Mouse (Mus musculus) midbrain, embryonic 12.5 days (tissue): ENCODE data around the gene Scarb1. TPM values are rescaled to one million over a fixed set of nuclear protein-coding genes. Genes with fewer than 3 reads are reported as not detected.

ENCODE experiments used
- ATAC-seq: fragments of 200-750 bp; cut with Nextera tagmentation; 2 replicates; pipeline ENCODE4 v1.8.0; 2017; ENCODE audit warnings: low read depth, moderate TSS enrichment, moderate library complexity; ENCODE audit not compliant: low FRiP score
- H3K27ac ChIP-seq: fragments of 300-500 bp; sonication (generic); replicated peaks from 2 replicates; pipeline ENCODE4 v1.5.1; 2016; ENCODE audit warnings: mild to moderate bottlenecking
- H3K27me3 ChIP-seq: fragments of 300-500 bp; sonication (generic); 2 replicates; pipeline ENCODE4 v1.6.1; 2016; ENCODE audit warnings: mild to moderate bottlenecking
- H3K36me3 ChIP-seq: fragments of 300-500 bp; sonication (generic); 2 replicates; pipeline ENCODE4 v1.6.1; 2016
- H3K4me1 ChIP-seq: fragments of 300-500 bp; sonication (generic); 2 replicates; pipeline ENCODE4 v1.6.1; 2016
- H3K4me2 ChIP-seq: fragments of 300-500 bp; sonication (generic); replicated peaks from 2 replicates; pipeline ENCODE4 v1.6.1; 2016; ENCODE audit warnings: mild to moderate bottlenecking, moderate library complexity
- H3K4me3 ChIP-seq: fragments of 300-500 bp; sonication (generic); 2 replicates; pipeline ENCODE4 v1.5.1; 2016; ENCODE audit warnings: mild to moderate bottlenecking
- H3K9ac ChIP-seq: fragments of 300-500 bp; sonication (generic); replicated peaks from 2 replicates; pipeline ENCODE4 v1.6.1; 2016; ENCODE audit warnings: mild to moderate bottlenecking, moderate library complexity
- H3K9me3 ChIP-seq: fragments of 300-500 bp; sonication (generic); 2 replicates; pipeline ENCODE4 v1.6.1; 2016; ENCODE audit warnings: mild to moderate bottlenecking
- WGBS: fragments of 180-500 bp; shearing (Covaris S2); methylation state at CpG from one replicate; pipeline ENCODE4 v1.1.7; 2016; 5-methylcytosine and 5-hydroxymethylcytosine counted together
- polyA plus RNA-seq: library from polyadenylated mRNA; unstranded; fragments of >200 nt; fragmentation: Nextera tagmentation; extraction: Ambion mirVana; gene quantifications from 2 replicates; pipeline ENCODE4 v1.2.1, GENCODE M21; 2016

Gene Scarb1
- polyA plus RNA-seq, 1 experiment from 2014 or later, result 27.8 TPM

- no peaks in the 10 kb centered on the region for H3K9me3 ChIP-seq
- H3K36me3 ChIP-seq, result no peaks in the 10 kb centered on the region
- no peak overlapping the region for H3K4me3 ChIP-seq
- H3K4me2 ChIP-seq, result no peak overlapping the region
- no peak overlapping the region for H3K27ac ChIP-seq
- no peak overlapping the region for H3K9ac ChIP-seq
- no peak for ATAC-seq
- WGBS, result 94% methylated on average over 3 of the region's 3 CpGs
- no peaks in the 10 kb centered on the region for H3K4me1 ChIP-seq
- no peaks in the 10 kb centered on the region for H3K27me3 ChIP-seq
Measured at GRCm38 (mm10) chr5:125253448-125253847, 87.4 kb downstream of the Scarb1 start.

DNA sequence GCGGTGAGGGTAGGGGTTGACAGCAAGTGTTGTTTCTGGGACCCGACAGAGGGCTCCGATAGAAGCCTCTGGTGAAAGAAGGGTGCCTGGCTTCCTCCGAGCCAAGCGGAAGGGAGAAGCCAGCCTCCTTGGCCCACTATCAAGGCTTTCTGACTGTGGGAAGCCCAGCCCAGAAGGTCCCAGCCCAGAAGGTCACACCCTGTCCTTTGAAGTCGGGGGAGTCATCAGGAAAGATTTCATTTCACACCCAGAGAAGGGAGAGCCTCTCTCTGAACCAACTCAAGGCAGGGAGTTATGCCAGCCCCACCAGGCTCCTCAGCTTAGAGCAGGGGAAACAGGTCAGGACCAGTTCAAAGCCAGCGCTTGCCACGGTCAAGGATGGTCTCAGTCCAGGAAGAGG, 88.2 kb downstream of the Scarb1 start:
- Histone ChIP-seq H3K4me3 (no peak overlapping the region), H3K27ac (no peak overlapping the region), H3K4me1 (no peaks in the 10 kb centered on the region), H3K9ac (no peak overlapping the region), H3K4me2 (no peak overlapping the region), H3K36me3 (no peaks in the 10 kb centered on the region), H3K9me3 (no peaks in the 10 kb centered on the region), H3K27me3 (no peaks in the 10 kb centered on the region)
- 85% methylated on average over 8 of the region's 8 CpGs for WGBS
- no peak for ATAC-seq

- no peak for ATAC-seq
- peaks cover 4% of the 10 kb centered on the region; the same call in 1 of the 2 replicates for H3K4me1 ChIP-seq
- WGBS, result 61% methylated on average over 15 of the region's 15 CpGs
- H3K4me3 ChIP-seq, result no peak overlapping the region
- H3K27ac ChIP-seq, result no peak overlapping the region
- H3K27me3 ChIP-seq, result no peaks in the 10 kb centered on the region
- no peak overlapping the region for H3K9ac ChIP-seq
- H3K4me2 ChIP-seq, result no peak overlapping the region
- no peaks in the 10 kb centered on the region for H3K9me3 ChIP-seq
- no peaks in the 10 kb centered on the region for H3K36me3 ChIP-seq
Measured at GRCm38 (mm10) chr5:125251885-125252615, 88.8 kb downstream of the Scarb1 start.

- ATAC-seq, result no peak
- Histone ChIP-seq H3K27me3 (no peaks in the 10 kb centered on the region), H3K4me1 (peaks cover 26% of the 10 kb centered on the region), H3K27ac (peak overlapping the region; percentile 12; the same call in 1 of the 2 replicates), H3K9ac (no peak overlapping the region), H3K9me3 (no peaks in the 10 kb centered on the region), H3K36me3 (no peaks in the 10 kb centered on the region), H3K4me2 (no peak overlapping the region), H3K4me3 (no peak overlapping the region)
- WGBS, result 60% methylated on average over 6 of the region's 6 CpGs
Measured at GRCm38 (mm10) chr5:125249187-125249586, 91.7 kb downstream of the Scarb1 start.

GRCm38 (mm10) chr5:125246711-125247110, 94.2 kb downstream of the Scarb1 start:
- Histone ChIP-seq H3K9ac (no peak overlapping the region), H3K4me1 (peaks cover 39% of the 10 kb centered on the region), H3K4me2 (no peak overlapping the region), H3K27ac (no peak overlapping the region), H3K9me3 (no peaks in the 10 kb centered on the region), H3K4me3 (no peak overlapping the region), H3K27me3 (no peaks in the 10 kb centered on the region), H3K36me3 (no peaks in the 10 kb centered on the region)
- ATAC-seq, result no peak
- WGBS, result 92% methylated on average over 4 of the region's 4 CpGs

- Histone ChIP-seq H3K4me1 (peaks cover 45% of the 10 kb centered on the region), H3K27me3 (no peaks in the 10 kb centered on the region), H3K9ac (peak overlapping the region; percentile 50), H3K36me3 (no peaks in the 10 kb centered on the region), H3K9me3 (no peaks in the 10 kb centered on the region), H3K27ac (peak overlapping the region; percentile 94), H3K4me3 (peak overlapping the region; percentile 27), H3K4me2 (peak overlapping the region; percentile 53)
- ATAC-seq, result peak; percentile 79
- 1% methylated on average over 27 of the region's 27 CpGs for WGBS
Measured at GRCm38 (mm10) chr5:125245534-125246151, 95.3 kb downstream of the Scarb1 start.

DNA sequence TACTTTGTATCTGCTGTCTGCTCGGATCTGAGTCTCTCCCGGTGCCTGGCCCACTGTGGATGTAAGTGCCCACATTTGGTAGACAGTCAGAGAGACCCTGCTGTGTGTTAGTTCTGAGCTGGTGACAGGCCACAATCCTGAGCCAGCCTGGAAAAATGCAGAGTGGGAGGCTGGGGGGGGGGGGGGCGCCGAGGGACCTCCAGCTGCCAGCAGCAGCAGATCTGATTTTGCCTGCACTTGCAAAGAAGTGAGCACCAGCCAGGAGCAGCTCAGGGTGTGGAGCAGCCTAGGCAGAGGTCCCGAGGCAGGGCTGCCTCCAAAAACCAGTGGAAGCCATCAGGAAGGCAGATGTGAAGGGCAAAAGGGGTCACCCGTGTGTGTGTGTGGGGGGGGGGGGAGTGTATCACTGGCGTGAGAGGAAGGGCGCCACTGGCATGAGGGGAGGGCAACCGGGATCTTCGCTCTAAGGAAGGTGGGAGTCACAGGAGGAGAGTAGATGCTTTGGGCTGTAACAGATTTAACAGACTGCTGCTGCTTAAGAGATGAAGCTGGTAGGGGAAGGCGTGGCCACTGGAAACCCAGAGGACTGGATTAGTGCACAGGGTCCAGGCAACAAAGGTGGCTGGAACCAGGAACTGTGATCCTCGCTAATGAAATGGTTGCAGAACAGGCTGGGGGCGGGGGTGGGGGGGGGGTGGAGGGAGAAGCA, 95.9 kb downstream of the Scarb1 start:
- 3% methylated on average over 13 of the region's 13 CpGs for WGBS
- Histone ChIP-seq H3K27ac (peak overlapping the region; percentile 94), H3K27me3 (no peaks in the 10 kb centered on the region), H3K4me1 (peaks cover 50% of the 10 kb centered on the region), H3K4me2 (peak overlapping the region; percentile 53), H3K4me3 (peak overlapping the region; percentile 27), H3K36me3 (no peaks in the 10 kb centered on the region), H3K9ac (peak overlapping the region; percentile 50), H3K9me3 (no peaks in the 10 kb centered on the region)
- peak; percentile 21 for ATAC-seq

DNA sequence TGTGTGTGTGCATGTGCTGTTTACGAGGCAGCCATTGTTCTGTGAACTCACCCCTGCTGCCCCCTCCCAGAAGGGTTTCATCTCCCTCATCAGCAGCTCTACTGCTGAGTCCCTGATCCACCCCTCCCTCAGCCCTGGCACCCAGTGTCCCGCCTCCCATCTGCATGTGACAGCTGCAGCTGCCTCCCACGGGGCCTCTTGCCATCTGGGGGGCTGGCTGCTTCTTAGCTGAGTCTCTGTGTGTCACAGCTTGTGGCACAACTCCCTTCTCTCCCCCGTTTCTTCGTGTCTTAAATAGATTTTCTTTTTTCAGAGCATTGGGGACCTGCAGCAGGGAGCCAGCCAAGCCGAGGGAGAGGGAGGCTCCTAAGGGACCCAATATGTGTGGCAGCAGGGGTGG, 97.0 kb downstream of the Scarb1 start:
- H3K9ac ChIP-seq, result 0 out of 2 replicates have a peak overlapping the region, but pooled peaks have one; percentile 6

DNA sequence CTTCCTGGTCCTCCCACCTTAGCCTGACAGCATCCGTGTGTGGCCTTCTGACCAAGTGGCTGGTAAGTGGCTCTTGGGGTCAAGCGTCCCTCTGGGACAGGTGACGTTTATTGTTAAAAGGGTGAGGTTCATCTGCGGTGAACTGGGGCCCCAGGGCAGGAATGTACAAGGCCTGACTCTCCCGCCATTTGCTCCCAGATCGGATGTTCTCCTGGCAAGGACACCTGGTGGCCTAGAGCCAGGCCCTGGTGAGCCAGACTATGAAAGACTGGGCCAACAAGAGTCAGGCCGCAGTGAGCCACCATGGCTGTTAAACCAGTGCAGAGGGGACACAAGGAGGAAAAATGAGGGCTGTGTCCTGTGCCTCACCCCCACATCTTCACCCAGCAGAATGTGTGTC, 98.8 kb downstream of the Scarb1 start:
- Histone ChIP-seq H3K4me1 (peaks cover 55% of the 10 kb centered on the region), H3K9ac (0 out of 2 replicates have a peak overlapping the region, but pooled peaks have one; percentile 2), H3K27me3 (no peaks in the 10 kb centered on the region), H3K4me3 (no peak overlapping the region), H3K27ac (peak overlapping the region; percentile 43), H3K4me2 (no peak overlapping the region), H3K36me3 (no peaks in the 10 kb centered on the region), H3K9me3 (no peaks in the 10 kb centered on the region)
- ATAC-seq, result no peak
- WGBS, result 52% methylated on average over 7 of the region's 7 CpGs

More for the DNA sequence above, 97.0 kb downstream of the Scarb1 start:
- Histone ChIP-seq H3K36me3 (no peaks in the 10 kb centered on the region), H3K4me1 (peaks cover 50% of the 10 kb centered on the region), H3K4me2 (no peak overlapping the region), H3K27ac (peak overlapping the region; percentile 94), H3K4me3 (no peak overlapping the region), H3K9me3 (no peaks in the 10 kb centered on the region), H3K27me3 (no peaks in the 10 kb centered on the region)
- no peak for ATAC-seq
- WGBS, result 27% methylated on average over 6 of the region's 6 CpGs

DNA sequence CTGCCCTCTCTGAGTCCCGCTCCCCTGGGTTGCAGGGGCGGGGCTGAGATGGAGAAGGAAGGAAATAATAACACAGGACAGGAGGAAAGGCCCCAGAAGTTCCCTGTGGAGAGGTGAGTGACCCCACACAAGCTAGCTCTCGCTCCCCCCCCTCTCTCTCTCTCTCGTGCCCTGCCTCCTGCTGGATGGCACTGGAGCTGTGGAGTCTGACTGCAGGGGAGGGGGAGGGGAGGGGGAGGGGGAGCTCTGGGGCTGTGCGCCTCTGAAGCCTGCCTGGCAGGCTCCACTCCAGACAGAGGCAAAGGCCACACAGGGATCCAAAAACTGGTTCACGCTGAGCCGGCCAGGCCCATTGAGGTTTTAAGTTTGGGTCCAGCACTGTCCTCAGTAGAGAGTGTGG, 99.3 kb downstream of the Scarb1 start:
- Histone ChIP-seq H3K27ac (peak overlapping the region; percentile 43), H3K36me3 (no peaks in the 10 kb centered on the region), H3K4me2 (no peak overlapping the region), H3K4me3 (no peak overlapping the region), H3K27me3 (no peaks in the 10 kb centered on the region), H3K9ac (0 out of 2 replicates have a peak overlapping the region, but pooled peaks have one; percentile 2), H3K4me1 (peaks cover 54% of the 10 kb centered on the region), H3K9me3 (no peaks in the 10 kb centered on the region)
- 10% methylated on average over 7 of the region's 7 CpGs for WGBS
- no peak for ATAC-seq

- Histone ChIP-seq H3K4me3 (no peak overlapping the region), H3K4me2 (no peak overlapping the region), H3K9ac (no peak overlapping the region), H3K27me3 (no peaks in the 10 kb centered on the region), H3K4me1 (peaks cover 43% of the 10 kb centered on the region), H3K27ac (no peak overlapping the region), H3K36me3 (no peaks in the 10 kb centered on the region), H3K9me3 (no peaks in the 10 kb centered on the region)
- WGBS, result 15% methylated on average over 6 of the region's 6 CpGs
- no peak for ATAC-seq
Measured at GRCm38 (mm10) chr5:125240124-125240781, 100.6 kb downstream of the Scarb1 start.
